Mouse (Mus musculus) CD4-positive, CD25-positive, alpha-beta regulatory T cell, adult 4 months (primary cell): Measurements from ENCODE around the gene B830017H08Rik. TPM values are rescaled to one million over a fixed set of nuclear protein-coding genes. Genes with fewer than 3 reads are reported as not detected.

ENCODE experiments used
- ATAC-seq: one replicate; pipeline ENCODE4 v1.8.0; 2017
- polyA plus RNA-seq, 2 experiments: library from polyadenylated mRNA; unstranded; fragments of 100-300 nt; shearing (Covaris generic); gene quantifications; one replicate each; pipeline ENCODE4 v1.2.1; 2017

B830017H08Rik gene
- not detected for polyA plus RNA-seq

DNA sequence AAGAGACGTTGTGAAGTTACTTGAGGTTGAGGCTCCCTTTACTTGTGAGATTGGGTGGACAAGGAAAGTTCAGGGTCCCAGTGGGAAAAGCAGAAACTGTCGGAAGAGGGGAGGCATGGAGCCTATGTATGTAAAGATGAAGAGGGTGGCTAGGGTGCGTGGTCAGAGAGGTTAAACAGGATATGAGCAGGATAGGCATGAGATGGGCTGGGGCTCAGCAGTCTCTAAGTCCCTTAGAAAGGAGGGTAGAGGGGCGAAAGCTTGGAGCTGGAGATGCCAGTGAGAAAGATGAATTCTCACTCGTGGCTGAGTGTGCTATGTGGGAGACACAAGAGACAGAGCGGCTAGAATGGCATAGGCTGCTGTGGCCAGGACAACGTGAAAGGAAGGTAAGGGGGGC lies at the start of gene B830017H08Rik:
Gene B830017H08Rik, plus strand, starts transcription at position 301 of the 400 bp plus-strand sequence.
- no peak for ATAC-seq

DNA sequence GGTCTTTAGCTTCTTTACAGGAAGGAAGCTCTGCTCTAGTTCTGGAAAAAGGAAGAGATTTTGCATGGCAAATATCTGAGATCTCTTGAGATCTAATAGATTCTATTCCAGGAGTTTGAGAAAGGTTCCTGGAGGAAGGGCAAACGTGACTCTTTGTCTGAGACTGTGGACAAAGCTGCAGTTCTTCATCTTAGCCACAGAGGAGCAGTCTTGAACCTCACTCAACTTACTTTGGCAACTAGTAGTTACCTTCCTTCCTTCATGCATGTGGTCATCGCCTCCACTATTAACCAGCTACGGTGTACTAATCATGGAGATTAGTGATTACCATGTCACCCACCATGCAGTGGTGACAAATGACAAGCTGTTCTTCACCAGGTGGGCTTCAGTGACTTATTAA lies 47.6 kb upstream of the B830017H08Rik start:
- ATAC-seq: no peak

DNA sequence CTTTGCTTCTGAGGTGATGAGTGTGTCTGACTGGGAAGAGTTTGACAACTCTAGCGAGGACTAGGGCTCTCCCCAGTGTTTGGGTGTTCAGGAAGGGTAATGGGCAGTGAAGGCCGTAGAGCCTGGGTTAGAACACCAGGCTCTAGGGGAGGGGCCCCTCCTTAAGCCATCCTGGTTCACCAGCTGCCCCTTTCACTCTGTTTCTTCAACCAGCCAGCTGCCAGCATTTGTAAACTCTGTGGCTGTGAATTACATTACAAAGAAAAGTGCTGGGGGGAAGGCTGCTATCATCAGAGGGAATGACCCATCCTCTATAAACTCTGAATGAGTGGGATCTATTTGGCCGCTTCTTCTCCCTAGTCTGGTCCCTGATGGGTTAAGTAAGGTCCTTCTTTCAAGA lies 40.2 kb upstream of the B830017H08Rik start:
- no peak for ATAC-seq

DNA sequence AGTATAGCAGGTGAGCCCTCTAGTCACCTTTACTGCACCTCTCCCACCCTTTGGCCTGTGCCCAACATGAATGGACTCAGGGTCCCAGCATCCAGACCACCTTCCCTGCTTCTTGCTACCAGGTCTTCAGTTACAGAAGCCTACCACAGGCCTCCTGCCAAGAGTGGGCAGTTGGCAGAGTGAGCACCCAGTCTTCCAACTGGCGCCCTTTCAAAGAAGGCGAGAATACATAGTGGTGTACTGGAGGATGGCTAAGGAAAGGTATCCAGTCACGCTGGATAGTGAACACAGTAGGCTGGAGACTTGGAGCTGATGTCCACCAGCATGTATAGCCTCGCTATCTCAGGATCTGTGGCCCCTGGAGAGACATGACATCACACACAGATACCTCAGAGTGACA lies 38.9 kb upstream of the B830017H08Rik start:
- ATAC-seq: no peak

DNA sequence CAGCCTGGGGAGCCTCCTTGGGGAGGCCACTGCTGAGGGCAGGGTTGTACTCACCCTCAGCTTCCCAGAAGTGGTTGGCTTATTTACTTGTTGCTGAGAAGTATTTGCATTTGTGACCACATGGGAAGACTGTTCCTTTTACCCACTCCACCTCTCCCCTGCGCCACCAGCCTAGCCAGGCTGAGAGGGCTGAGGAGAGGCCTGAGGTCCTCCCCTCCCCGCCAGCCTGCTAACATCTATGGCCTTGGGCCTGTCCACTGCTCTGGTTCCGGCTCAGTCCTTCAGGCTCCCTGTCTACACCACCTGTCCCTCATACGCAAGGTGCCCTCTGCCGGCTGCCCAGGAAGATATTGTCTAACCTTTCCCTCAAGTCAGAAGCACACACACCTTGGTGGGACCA lies 37.3 kb upstream of the B830017H08Rik start:
- no peak for ATAC-seq

DNA sequence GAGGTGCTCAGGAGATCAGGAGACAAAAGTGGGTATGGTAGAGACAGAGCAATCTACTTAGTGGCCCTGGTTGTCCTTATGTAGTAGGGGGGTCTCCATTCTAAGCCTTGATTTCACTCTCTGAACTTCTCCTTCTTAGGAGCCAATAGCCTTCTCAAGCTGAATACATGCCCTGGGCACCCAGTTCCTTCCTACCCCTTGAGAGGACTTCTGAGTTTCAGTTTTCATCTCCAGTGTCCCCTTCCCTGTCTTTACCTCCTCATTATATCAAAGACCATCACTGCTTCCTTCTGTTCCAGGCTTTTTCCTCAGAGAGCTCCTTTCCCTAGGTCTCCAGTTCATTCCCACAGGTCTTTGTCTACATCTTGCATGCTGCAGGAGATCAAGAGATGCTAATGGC lies 36.4 kb upstream of the B830017H08Rik start:
- no peak for ATAC-seq

DNA sequence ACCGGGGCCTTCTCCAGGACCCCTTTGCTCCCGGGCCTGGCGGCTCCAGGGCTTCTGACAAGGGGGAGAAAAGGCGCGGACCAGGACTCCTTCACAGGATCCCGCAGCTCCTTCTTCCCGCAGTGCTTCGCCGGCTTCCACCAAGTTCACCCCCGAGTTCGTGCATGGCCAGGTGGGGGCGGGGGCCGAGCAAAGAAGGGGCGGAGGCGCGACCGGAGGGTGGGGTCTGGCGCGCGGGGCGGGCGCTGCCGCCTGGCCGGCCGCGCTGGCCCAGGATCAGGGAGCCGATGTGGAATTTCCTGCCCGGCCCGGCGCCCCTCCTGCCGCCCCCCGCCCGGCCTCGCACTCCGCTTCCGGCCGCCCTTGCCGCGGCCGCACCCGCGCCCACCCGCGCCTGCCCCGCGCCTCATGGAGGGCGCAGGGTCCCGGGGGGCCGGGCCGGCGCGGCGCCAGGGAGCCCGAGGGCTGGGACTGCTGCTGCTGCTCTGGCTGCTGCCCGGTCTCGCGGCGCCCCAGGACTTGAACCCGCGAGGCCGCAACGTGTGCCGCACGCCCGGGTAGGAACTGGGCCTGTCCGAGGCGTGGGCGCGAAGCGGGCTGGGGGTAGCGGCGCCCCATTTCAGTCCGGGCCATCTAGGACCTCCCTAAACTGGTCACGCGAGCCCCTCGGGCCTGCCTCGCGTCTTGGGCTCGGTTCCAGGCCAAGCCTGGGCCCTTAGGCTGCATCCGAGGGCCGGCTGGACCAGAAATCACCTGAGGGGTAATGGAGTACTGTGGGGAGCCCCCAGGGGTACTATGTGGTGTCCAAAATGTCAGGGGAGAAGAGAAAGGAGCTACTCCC lies 35.7 kb upstream of the B830017H08Rik start, which contains the start of gene Scarf2:
Gene Scarf2, plus strand, starts transcription at position 312 of the 841 bp plus-strand sequence.
- no peak for ATAC-seq

DNA sequence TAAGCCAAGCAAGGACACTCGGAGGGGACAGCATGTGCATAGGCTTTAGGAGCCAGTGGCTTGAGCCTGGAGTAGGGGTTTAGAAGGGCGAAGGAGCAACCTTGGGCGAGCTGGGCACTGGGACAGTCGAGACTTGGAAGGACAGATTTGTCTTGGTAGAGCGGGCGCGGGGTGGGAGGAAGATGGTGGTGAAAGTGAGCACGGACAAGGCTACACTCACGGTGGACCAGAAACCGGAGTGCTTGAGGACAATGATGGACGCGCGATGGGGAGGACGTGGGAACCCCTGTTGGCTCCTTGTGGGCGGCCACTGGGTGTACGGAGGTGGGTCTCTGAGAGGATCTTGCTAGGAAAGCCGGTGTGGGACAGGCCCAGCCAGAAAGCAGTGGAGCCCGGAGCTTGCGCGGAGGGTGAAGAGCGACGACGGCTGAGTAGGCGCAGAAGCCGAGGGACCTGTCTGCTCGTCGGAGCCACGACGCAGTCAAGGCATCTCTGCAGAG lies 35.1 kb upstream of the B830017H08Rik start:
- no peak for ATAC-seq

DNA sequence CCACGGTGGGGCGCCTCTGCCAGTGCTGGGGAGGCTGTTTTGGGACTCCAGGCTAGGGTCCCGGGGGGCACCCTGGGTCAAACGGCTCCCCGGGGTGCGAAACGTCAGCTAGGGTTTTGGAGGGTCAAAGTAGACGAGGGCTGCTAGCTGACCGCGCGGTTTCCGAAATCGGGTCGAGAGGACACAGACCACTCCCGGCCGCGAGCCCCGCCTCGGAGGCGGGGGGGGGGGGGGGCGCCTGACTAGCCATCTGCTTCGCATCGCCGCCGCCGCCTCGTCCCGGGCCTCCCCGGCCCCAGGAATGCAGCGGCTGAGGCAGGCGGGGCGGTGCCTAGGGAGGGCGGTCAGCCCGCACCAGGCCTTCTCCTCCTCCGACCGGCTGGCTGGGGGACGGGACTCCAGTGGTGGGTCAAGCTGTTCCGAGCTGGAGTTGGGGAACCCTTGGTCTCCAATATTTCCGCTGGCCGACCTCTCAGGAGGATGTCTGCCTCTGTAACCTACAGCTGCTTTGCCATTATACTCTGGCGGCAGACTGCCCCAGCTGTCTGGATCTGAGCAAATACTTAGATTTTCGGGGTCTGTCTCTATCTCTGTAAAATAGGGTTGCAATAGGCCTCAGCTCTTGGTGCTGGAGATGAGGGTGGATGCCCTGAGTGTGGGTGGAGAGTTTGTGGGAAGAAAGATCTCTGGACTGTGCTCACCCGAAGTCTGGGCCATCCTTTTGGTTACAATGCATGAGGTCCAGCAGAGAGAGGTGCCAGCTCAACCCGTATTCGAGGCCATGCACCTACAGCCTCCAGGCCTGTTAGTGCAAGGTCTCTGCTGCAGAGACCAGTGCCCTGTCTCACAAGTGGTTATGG lies 34.4 kb upstream of the B830017H08Rik start:
- no peak for ATAC-seq

DNA sequence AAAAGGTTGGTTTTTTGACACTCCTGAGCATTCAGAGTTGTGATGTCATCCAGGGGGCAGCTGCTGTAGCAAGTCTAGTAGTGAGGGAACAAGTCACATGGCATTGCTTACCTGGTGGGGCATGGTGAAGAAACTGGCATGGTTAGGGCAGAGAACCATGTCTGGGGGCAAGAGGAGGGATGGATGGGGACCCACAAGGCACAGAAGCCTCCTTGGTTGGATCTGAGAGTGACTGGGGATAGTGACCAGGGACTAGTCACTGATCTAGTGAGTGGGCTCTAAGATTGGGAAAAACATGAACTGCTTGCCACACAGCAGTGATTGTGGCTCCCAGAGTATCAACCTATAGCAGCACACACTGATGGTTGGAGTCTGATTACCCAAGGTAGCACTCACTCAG lies 33.3 kb upstream of the B830017H08Rik start:
- no peak for ATAC-seq

DNA sequence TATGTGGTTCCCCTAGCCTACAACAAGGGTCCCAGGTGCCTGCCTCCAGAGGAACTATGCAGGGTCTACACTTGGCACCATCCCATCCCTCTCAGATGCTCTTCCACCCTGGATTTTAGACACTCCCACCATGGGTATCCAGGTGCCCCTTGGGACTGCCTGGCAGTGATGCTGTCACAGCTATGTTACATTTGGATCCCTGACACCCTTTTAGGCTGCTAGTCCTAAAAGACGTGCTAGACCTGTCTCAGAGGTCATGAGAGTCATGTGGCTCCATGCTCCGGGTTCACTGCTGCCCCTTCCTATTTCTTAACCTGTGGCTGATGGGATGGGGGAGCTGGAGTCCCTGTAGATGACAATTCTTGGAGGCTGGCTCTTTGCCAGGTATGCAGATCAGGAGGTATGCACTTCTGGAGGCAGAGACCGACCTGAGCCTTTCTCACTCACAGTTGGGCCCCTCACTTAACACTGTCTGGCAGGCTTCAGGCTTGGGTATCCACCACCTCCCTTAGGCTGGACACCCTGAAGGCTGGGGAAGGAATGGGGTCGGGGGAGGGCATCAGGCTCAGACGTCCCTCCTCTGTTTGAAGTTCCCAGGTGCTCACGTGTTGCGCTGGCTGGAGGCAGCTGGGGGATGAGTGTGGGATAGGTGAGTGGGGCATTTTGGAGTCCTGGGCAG lies 31.0 kb upstream of the B830017H08Rik start:
- ATAC-seq: no peak

DNA sequence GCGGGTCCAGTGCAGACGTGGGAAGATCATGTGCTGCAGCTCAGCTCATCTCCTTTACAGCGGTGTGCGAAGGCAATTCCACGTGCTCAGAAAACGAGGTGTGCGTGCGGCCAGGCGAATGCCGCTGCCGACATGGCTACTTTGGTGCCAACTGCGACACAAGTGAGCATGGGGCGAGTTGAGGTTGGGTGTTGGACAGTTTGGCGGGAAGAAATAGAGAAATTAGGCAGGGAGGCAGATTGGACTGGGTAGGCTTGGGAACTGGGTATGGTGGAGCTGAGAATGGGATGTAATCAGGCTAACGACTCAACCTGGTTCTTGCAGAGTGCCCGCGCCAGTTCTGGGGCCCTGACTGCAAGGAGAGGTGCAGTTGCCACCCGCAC lies 30.5 kb upstream of the B830017H08Rik start:
- no peak for ATAC-seq

DNA sequence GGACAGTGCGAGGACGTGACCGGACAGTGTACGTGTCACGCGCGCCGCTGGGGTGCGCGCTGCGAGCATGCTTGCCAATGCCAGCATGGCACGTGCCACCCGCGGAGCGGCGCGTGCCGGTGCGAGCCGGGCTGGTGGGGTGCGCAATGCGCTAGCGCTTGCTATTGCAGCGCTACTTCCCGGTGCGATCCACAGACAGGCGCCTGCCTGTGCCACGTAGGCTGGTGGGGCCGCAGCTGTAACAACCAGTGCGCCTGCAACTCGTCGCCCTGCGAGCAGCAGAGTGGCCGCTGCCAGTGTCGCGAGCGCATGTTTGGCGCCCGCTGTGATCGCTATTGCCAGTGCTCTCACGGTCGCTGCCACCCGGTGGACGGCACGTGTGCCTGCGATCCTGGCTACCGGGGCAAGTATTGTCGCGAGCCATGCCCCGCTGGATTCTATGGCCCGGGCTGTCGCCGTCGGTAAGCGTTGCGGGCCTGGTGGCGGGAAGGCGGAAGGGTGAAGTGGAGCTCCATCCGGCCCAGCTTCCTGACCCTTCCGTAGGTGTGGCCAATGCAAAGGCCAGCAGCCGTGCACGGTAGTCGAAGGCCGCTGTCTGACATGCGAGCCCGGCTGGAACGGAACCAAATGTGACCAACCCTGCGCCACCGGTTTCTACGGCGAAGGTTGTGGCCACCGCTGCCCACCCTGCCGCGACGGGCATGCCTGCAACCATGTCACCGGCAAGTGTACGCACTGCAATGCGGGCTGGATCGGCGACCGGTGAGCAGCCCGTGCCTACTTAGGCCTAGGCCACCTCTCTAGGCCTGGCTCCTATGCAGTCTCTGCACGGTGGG lies 29.9 kb upstream of the B830017H08Rik start:
- no peak for ATAC-seq

DNA sequence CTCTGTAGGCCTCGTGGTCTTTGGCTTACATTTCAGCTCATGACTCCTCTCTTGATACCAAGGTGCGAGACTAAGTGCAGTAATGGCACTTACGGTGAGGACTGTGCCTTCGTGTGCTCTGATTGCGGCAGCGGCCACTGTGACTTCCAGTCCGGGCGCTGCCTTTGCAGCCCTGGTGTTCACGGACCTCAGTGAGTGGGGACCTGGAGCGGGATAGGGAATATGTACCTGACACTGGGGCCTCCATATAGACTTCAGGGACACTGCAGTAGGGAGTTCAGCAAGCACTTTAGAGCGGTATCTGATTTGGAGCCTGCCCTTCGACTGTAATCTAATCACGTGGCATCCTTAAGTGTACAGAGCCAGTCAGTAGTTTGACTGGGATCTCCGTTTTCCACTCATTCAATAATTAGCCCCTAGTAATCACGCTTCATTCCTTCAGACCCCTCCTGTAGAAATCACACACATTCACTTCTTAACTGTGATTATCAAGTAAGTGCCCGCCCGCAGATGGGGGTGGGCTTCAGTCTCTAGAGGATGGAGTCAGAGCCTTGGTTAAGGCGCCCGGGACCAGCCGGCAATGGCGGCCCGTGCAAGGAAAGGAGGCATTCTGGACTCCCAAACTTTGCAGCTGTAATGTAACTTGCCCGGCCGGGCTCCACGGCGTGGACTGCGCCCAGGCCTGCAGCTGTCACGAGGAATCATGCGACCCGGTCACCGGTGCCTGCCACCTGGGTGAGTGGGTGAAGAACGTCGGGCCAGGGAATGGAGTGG lies 29.1 kb upstream of the B830017H08Rik start:
- ATAC-seq: no peak

DNA sequence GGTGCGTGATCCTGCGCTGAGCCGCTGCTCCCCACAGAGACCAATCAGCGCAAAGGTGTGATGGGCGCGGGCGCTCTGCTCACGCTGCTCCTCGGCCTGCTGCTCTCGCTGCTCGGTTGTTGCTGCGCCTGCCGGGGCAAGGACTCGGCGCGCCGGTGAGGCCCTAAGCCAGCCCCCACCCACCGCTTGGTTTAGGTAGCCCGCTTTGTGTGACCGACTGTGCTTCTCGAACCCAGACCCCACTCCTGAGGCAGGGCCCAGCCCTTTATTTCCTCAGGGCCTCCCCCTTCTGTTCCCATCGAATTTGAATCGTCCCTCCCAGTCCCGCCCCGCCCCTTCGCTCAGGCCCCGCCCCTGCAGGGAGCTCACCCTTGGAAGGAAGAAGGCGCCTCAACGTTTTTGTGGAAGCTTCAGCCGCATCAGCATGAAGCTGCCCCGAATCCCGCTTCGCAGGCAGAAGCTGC lies 28.4 kb upstream of the B830017H08Rik start:
- peak; percentile 3 for ATAC-seq

DNA sequence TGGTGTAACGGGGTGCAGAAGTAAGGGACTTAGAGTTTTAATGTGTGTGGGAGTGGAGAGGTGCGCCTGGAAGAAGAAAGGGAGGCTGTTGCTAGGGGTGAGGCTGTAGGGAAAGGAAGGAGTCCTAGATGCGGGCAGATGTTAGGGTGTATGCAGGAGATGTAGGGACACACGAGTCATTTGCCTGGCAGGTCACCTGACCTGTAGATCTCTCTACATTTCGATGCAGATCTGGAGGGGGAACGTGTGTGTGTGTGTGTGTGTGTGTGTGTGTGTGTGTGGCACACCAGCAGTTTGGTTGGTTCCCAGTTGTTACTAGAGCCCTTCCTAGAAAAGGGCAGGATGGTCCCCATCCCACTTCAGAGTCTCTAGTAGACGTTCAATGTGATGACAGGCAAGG lies 27.9 kb upstream of the B830017H08Rik start:
- no peak for ATAC-seq

DNA sequence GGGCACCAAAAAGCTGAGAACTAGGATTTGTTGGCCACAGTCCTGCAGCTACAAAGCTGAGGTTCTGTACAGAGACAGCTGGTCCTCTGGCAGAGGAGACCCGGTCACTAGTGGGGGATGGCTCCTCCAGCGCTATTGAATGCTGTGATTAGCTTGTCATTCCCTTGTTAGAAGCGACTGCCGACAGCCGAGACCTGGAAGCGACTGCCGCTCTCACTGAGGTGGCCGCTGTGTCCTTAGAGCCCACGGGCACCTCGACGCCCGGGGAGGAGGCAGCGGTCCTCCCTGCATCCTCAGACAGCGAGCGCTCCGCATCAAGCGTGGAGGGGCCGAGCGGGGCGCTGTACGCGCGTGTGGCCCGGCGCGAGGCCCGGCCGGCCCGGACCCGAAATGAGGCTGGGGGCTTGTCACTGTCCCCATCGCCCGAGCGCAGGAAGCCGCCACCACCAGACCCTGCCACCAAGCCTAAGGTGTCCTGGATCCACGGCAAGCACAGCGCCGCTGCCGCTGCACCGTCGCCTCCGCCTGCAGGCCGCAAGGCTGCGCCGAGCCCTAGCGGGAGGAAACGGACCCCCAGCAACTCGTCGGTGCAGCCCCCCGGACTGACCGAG lies 26.2 kb upstream of the B830017H08Rik start:
- ATAC-seq: peak; percentile 1

DNA sequence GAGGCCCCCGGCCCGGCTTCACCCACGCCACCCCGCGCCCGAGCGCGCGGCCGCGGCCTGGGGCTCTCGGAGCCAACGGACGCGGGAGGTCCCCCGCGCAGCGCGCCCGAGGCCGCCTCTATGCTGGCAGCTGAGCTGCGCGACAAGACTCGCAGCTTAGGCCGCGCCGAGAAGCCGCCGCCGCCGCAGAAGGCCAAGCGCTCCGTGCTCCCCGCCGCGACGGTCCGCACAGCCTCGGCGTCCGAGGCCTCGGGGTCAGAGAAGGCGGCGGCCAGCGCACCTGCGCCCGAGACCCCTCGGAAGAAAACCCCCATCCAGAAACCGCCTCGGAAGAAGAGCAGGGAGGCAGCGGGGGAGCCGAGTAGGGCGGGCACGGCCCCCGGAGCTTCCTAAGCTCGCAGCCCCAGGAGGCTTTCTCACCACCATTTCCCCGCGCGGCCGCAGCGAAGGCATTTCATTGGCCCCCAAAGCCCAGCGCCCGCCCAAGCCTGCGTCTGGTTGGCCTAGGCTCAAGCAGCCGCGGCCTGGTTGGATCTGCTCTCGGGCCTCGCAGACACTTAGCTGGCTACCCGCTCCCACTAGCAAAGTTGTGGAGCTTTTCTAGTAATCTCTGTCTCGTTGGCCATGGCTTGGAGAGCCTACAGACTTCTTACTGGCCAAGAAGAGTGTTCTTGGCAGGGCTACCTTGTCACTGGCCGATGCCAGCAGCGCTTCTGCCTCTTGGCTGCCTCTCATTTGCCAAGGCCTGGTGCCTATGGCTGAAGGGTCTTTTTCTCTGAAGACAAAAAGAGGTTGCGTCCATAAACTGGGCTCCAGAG lies 25.5 kb upstream of the B830017H08Rik start:
- peak; percentile 93 for ATAC-seq

DNA sequence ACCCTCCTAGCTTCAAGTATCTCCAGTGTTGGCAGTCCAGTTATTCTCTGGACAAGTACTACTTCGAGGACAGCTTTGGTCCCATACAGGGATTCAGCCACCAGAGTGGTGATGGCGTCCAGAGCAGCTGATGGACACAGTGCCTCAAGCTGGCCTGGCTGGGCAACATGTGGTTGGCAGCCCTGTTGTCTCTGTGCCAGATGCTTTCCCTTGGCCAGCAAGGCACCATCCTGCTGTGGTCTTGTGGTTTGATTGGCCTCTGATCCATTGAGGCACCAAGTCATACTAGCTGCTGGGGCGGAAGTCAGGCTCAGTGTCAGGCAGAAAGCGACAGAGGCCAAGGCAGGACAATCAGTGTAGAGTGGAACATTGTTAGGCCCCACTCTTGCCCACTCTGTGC lies 23.8 kb upstream of the B830017H08Rik start:
- no peak for ATAC-seq

DNA sequence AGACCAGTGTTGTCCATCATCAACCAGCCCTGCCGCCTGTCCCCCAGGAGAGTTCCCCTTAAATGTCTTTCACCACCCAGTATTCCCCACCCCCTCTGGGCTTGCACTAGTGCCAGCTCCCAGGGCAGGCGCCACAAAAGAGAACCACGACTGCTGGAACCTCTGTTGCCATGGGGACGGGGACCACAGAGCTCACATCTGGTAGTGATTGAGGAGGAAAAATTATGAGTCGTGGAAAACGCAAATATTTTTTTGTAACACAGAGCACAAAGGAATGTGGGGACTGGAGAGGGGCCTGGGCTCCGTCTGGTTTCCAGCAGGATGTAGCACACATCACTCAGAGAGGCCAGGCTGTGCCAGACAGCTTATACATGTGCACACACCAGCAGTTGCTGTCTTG lies 23.2 kb upstream of the B830017H08Rik start:
- no peak for ATAC-seq
